Mouse (Mus musculus): Measurements from ENCODE around the gene Sbds.

Gene Sbds

GRCm38 (mm10) chr5:130255017-130255720 lies at the start of gene Sbds, which contains the start of gene Tyw1:
TSS of gene Sbds (minus strand) at chr5:130255530.
TSS of gene Tyw1 (plus strand) at chr5:130255619.
- DNase-seq = peak; percentile 96 to 98

GRCm38 (mm10) chr5:130303611-130304010 lies 48.3 kb upstream of the Sbds start:
- no peak for DNase-seq

GRCm38 (mm10) chr5:130299526-130299925 lies 44.2 kb upstream of the Sbds start:
- no peak for DNase-seq

- DNase-seq = no peak
Measured at GRCm38 (mm10) chr5:130298831-130299460, 43.6 kb upstream of the Sbds start.

GRCm38 (mm10) chr5:130296071-130296470 lies 40.7 kb upstream of the Sbds start:
- no peak for DNase-seq

GRCm38 (mm10) chr5:130294598-130294997 lies 39.3 kb upstream of the Sbds start:
- DNase-seq = no peak

- no peak for DNase-seq
Measured at GRCm38 (mm10) chr5:130293941-130294340, 38.6 kb upstream of the Sbds start.

GRCm38 (mm10) chr5:130292976-130293375 lies 37.6 kb upstream of the Sbds start:
- no peak for DNase-seq

GRCm38 (mm10) chr5:130290775-130291174 lies 35.4 kb upstream of the Sbds start:
- DNase-seq = peak; percentile 66 to 68

- DNase-seq = no peak
Measured at GRCm38 (mm10) chr5:130290242-130290641, 34.9 kb upstream of the Sbds start.

- no peak for DNase-seq
Measured at GRCm38 (mm10) chr5:130288106-130288505, 32.8 kb upstream of the Sbds start.

- no peak for DNase-seq
Measured at GRCm38 (mm10) chr5:130283079-130283732, 27.9 kb upstream of the Sbds start.

GRCm38 (mm10) chr5:130278011-130278472 lies 22.7 kb upstream of the Sbds start:
- no peak for DNase-seq

- DNase-seq = peak; percentile 48 to 68
Measured at GRCm38 (mm10) chr5:130275509-130275908, 20.2 kb upstream of the Sbds start.

- no peak for DNase-seq
Measured at GRCm38 (mm10) chr5:130273046-130273445, 17.7 kb upstream of the Sbds start.

GRCm38 (mm10) chr5:130272344-130272743 lies 17.0 kb upstream of the Sbds start:
- DNase-seq = no peak

- no peak for DNase-seq
Measured at GRCm38 (mm10) chr5:130268976-130269375, 13.6 kb upstream of the Sbds start.

GRCm38 (mm10) chr5:130267316-130267715 lies 12.0 kb upstream of the Sbds start:
- DNase-seq = peak; percentile 34 to 45

GRCm38 (mm10) chr5:130266651-130267050 lies 11.3 kb upstream of the Sbds start:
- DNase-seq = peak; percentile 24 to 53

- DNase-seq = no peak
Measured at GRCm38 (mm10) chr5:130264433-130265005, 9.2 kb upstream of the Sbds start.

GRCm38 (mm10) chr5:130263454-130263853 lies 8.1 kb upstream of the Sbds start:
- DNase-seq = no peak

GRCm38 (mm10) chr5:130257303-130257702 lies 2.0 kb upstream of the Sbds start:
- no peak for DNase-seq

- DNase-seq = peak; percentile 91 to 93
Measured at GRCm38 (mm10) chr5:130256678-130257271, 1.4 kb upstream of the Sbds start.
